Mouse (Mus musculus): ENCODE data around the gene Casp8ap2. TPM values are rescaled to one million over a fixed set of nuclear protein-coding genes. Genes with fewer than 3 reads are reported as not detected.

Gene Casp8ap2
- polyA plus RNA-seq, 1 experiment: 1.8 TPM

- Histone ChIP-seq H3K36me3 (ENCODE audit: control insufficient read depth, insufficient read depth) (no peaks in the 10 kb centered on the region), H3K4me2 (ENCODE audit: low read depth) (peak overlapping the region; percentile 83), H3K4me3 (peak overlapping the region; percentile 12), H3ac (ENCODE audit: control insufficient read depth, insufficient read length) (no peak overlapping the region), H3K27me3 (ENCODE audit: control insufficient read depth, insufficient read depth, insufficient read length) (no peaks in the 10 kb centered on the region), H3K79me2 (ENCODE audit: control insufficient read depth, insufficient read depth) (no peaks in the 10 kb centered on the region)
- no peak for TF ChIP-seq MAX (IDR thresholded peaks at IDR 0.05; ENCODE audit: low read depth)
- TF ChIP-seq POLR2AphosphoS2 (IDR thresholded peaks at IDR 0.05; ENCODE audit: insufficient read length, low read depth): peak; percentile 13
- TF ChIP-seq REST (IDR thresholded peaks at IDR 0.05; ENCODE audit: insufficient read depth, insufficient read length): no peak
- no peak for TF ChIP-seq TCF12 (IDR thresholded peaks at IDR 0.05; ENCODE audit: insufficient read depth, poor library complexity, severe bottlenecking)
- peak; percentile 70 for TF ChIP-seq CEBPB (IDR thresholded peaks at IDR 0.05; ENCODE audit: insufficient read depth, poor library complexity, severe bottlenecking)
Observed at GRCm38 (mm10) chr4:32571441-32571840, 43.8 kb upstream of the Casp8ap2 start.

DNA sequence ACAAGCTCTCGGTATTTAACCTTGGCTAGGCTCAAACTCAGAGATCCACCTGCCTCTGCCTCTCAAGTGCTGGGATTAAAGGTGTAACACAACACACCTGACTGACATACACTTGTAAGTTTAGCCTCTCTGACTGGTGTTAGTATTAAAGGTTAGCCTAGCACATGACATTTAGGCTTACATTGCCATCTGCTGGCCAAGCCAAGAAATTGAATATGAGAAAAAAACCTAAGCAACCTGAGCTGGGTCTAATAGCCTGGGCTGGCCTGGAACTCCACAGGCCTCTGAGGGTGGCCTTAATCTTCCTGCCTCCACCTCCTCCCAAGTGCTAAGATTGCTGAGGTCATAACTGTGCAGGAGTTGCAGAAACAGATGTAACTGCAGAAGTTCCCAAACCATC, 43.1 kb upstream of the Casp8ap2 start:
- Histone ChIP-seq H3K36me3 (ENCODE audit: control insufficient read depth, insufficient read depth) (no peaks in the 10 kb centered on the region), H3K79me2 (ENCODE audit: control insufficient read depth, insufficient read depth) (no peaks in the 10 kb centered on the region), H3K27me3 (ENCODE audit: control insufficient read depth, insufficient read depth, insufficient read length) (no peaks in the 10 kb centered on the region), H3K4me3 (no peak overlapping the region), H3ac (ENCODE audit: control insufficient read depth, insufficient read length) (no peak overlapping the region), H3K4me2 (ENCODE audit: low read depth) (peak overlapping the region; percentile 83)
- no peak for TF ChIP-seq TCF3 (IDR thresholded peaks at IDR 0.05; ENCODE audit: insufficient read length, low read depth)
- TF ChIP-seq MYOD1 (IDR thresholded peaks at IDR 0.05; ENCODE audit: control insufficient read depth in 1 of 3, insufficient read length in 2 of 3, low read depth in 2 of 3): no peak
- no peak for TF ChIP-seq CEBPB (IDR thresholded peaks at IDR 0.05; ENCODE audit: insufficient read depth, poor library complexity, severe bottlenecking)
- no peak for TF ChIP-seq E2F4 (IDR thresholded peaks at IDR 0.05; ENCODE audit: insufficient read depth)
- TF ChIP-seq USF1 (IDR thresholded peaks at IDR 0.05; ENCODE audit: low read depth): no peak
- TF ChIP-seq TCF12 (IDR thresholded peaks at IDR 0.05; ENCODE audit: insufficient read depth, poor library complexity, severe bottlenecking): no peak
- TF ChIP-seq POLR2A (IDR thresholded peaks at IDR 0.05; ENCODE audit: insufficient read length, low read depth): no peak
- no peak for TF ChIP-seq POLR2AphosphoS2 (IDR thresholded peaks at IDR 0.05; ENCODE audit: insufficient read length, low read depth)
- no peak for TF ChIP-seq MYOG (IDR thresholded peaks at IDR 0.05; ENCODE audit: control insufficient read depth in 1 of 3, insufficient read depth in 1 of 3, insufficient read length in 2 of 3, low read depth in 2 of 3)
- no peak for TF ChIP-seq SRF (IDR thresholded peaks at IDR 0.05; ENCODE audit: control insufficient read depth, insufficient read length, low read depth)
- no peak for TF ChIP-seq MAX (IDR thresholded peaks at IDR 0.05; ENCODE audit: low read depth)
- TF ChIP-seq REST (IDR thresholded peaks at IDR 0.05; ENCODE audit: insufficient read depth, insufficient read length): no peak

- H3K36me3 ChIP-seq (ENCODE audit: control insufficient read depth, insufficient read depth): no peaks in the 10 kb centered on the region
- no peak overlapping the region for H3ac ChIP-seq (ENCODE audit: control insufficient read depth, insufficient read length)
- H3K79me2 ChIP-seq (ENCODE audit: control insufficient read depth, insufficient read depth): no peaks in the 10 kb centered on the region
- no peak overlapping the region for H3K4me3 ChIP-seq
- TF ChIP-seq POLR2A (IDR thresholded peaks at IDR 0.05; ENCODE audit: insufficient read length, low read depth) (no peak), MYOD1 (IDR thresholded peaks at IDR 0.05; ENCODE audit: control insufficient read depth in 1 of 3, insufficient read length in 2 of 3, low read depth in 2 of 3) (no peak), MYOG (IDR thresholded peaks at IDR 0.05; ENCODE audit: control insufficient read depth in 1 of 3, insufficient read depth in 1 of 3, insufficient read length in 2 of 3, low read depth in 2 of 3) (no peak)
- H3K4me2 ChIP-seq (ENCODE audit: low read depth): no peak overlapping the region
- no peaks in the 10 kb centered on the region for H3K27me3 ChIP-seq (ENCODE audit: control insufficient read depth, insufficient read depth, insufficient read length)
Observed at GRCm38 (mm10) chr4:32573586-32573985, 41.7 kb upstream of the Casp8ap2 start.

- TF ChIP-seq MYOD1 (IDR thresholded peaks at IDR 0.05; ENCODE audit: control insufficient read depth in 1 of 3, insufficient read length in 2 of 3, low read depth in 2 of 3): no peak
- no peak for TF ChIP-seq POLR2AphosphoS2 (IDR thresholded peaks at IDR 0.05; ENCODE audit: insufficient read length, low read depth)
- TF ChIP-seq SRF (IDR thresholded peaks at IDR 0.05; ENCODE audit: control insufficient read depth, insufficient read length, low read depth): no peak
- no peak for TF ChIP-seq POLR2A (IDR thresholded peaks at IDR 0.05; ENCODE audit: insufficient read length, low read depth)
- no peak for TF ChIP-seq E2F4 (IDR thresholded peaks at IDR 0.05; ENCODE audit: insufficient read depth)
- TF ChIP-seq CEBPB (IDR thresholded peaks at IDR 0.05; ENCODE audit: insufficient read depth, poor library complexity, severe bottlenecking): no peak
- TF ChIP-seq MAX (IDR thresholded peaks at IDR 0.05; ENCODE audit: low read depth): no peak
- TF ChIP-seq TCF12 (IDR thresholded peaks at IDR 0.05; ENCODE audit: insufficient read depth, poor library complexity, severe bottlenecking): no peak
- no peak for TF ChIP-seq MYOG (IDR thresholded peaks at IDR 0.05; ENCODE audit: control insufficient read depth in 1 of 3, insufficient read depth in 1 of 3, insufficient read length in 2 of 3, low read depth in 2 of 3)
- TF ChIP-seq REST (IDR thresholded peaks at IDR 0.05; ENCODE audit: insufficient read depth, insufficient read length): no peak
- TF ChIP-seq TCF3 (IDR thresholded peaks at IDR 0.05; ENCODE audit: insufficient read length, low read depth): no peak
- TF ChIP-seq USF1 (IDR thresholded peaks at IDR 0.05; ENCODE audit: low read depth): no peak
- H3K27me3 ChIP-seq (ENCODE audit: control insufficient read depth, insufficient read depth, insufficient read length): no peaks in the 10 kb centered on the region
- H3K79me2 ChIP-seq (ENCODE audit: control insufficient read depth, insufficient read depth): no peaks in the 10 kb centered on the region
- no peak overlapping the region for H3ac ChIP-seq (ENCODE audit: control insufficient read depth, insufficient read length)
- no peaks in the 10 kb centered on the region for H3K36me3 ChIP-seq (ENCODE audit: control insufficient read depth, insufficient read depth)
- no peak overlapping the region for H3K4me2 ChIP-seq (ENCODE audit: low read depth)
- no peak overlapping the region for H3K4me3 ChIP-seq
Observed at GRCm38 (mm10) chr4:32574604-32575003, 40.6 kb upstream of the Casp8ap2 start.

- Histone ChIP-seq H3K27me3 (ENCODE audit: control insufficient read depth, insufficient read depth, insufficient read length) (no peaks in the 10 kb centered on the region), H3ac (ENCODE audit: control insufficient read depth, insufficient read length) (no peak overlapping the region), H3K4me3 (no peak overlapping the region), H3K79me2 (ENCODE audit: control insufficient read depth, insufficient read depth) (no peaks in the 10 kb centered on the region), H3K4me2 (ENCODE audit: low read depth) (no peak overlapping the region), H3K36me3 (ENCODE audit: control insufficient read depth, insufficient read depth) (no peaks in the 10 kb centered on the region)
- no peak for TF ChIP-seq POLR2A (IDR thresholded peaks at IDR 0.05; ENCODE audit: insufficient read length, low read depth)
- TF ChIP-seq E2F4 (IDR thresholded peaks at IDR 0.05; ENCODE audit: insufficient read depth): no peak
- TF ChIP-seq USF1 (IDR thresholded peaks at IDR 0.05; ENCODE audit: low read depth): no peak
- no peak for TF ChIP-seq MYOG (IDR thresholded peaks at IDR 0.05; ENCODE audit: control insufficient read depth in 1 of 3, insufficient read depth in 1 of 3, insufficient read length in 2 of 3, low read depth in 2 of 3)
- TF ChIP-seq POLR2AphosphoS2 (IDR thresholded peaks at IDR 0.05; ENCODE audit: insufficient read length, low read depth): no peak
- no peak for TF ChIP-seq CEBPB (IDR thresholded peaks at IDR 0.05; ENCODE audit: insufficient read depth, poor library complexity, severe bottlenecking)
Observed at GRCm38 (mm10) chr4:32575165-32575564, 40.1 kb upstream of the Casp8ap2 start.
